Mouse (Mus musculus): ENCODE data around the gene Slc35e1. TPM values are rescaled to one million over a fixed set of nuclear protein-coding genes. Genes with fewer than 3 reads are reported as not detected.

Gene Slc35e1
- polyA plus RNA-seq, 1 experiment = 41.1 TPM

- H3K27ac ChIP-seq (ENCODE audit: insufficient read depth, low read length) = no peak overlapping the region
- TF ChIP-seq POLR2A (IDR thresholded peaks at IDR 0.05; ENCODE audit: borderline replicate concordance, insufficient read depth, low read length) = no peak
- TF ChIP-seq CTCF (IDR thresholded peaks at IDR 0.05; ENCODE audit: borderline replicate concordance, insufficient read depth, low read depth, low read length) = no peak
- 73% methylated on average over 19 of the region's 19 CpGs for WGBS
- DNase-seq = no peak
- no peaks in the 10 kb centered on the region for H3K27me3 ChIP-seq (ENCODE audit: control insufficient read depth, insufficient read depth, low read length)
- no peak overlapping the region for H3K4me3 ChIP-seq (replicated peaks; ENCODE audit: insufficient read depth, low read depth, low read length)
- peaks cover 57% of the 10 kb centered on the region for H3K4me1 ChIP-seq (ENCODE audit: control insufficient read depth, insufficient read depth, low read length)
Observed at GRCm38 (mm10) chr8:72496217-72496616, 3.8 kb upstream of the Slc35e1 start.

GRCm38 (mm10) chr8:72495411-72496111 lies 3.1 kb upstream of the Slc35e1 start:
- Histone ChIP-seq H3K4me3 (replicated peaks; ENCODE audit: insufficient read depth, low read depth, low read length) (no peak overlapping the region), H3K27me3 (ENCODE audit: control insufficient read depth, insufficient read depth, low read length) (no peaks in the 10 kb centered on the region), H3K27ac (ENCODE audit: insufficient read depth, low read length) (no peak overlapping the region), H3K4me1 (ENCODE audit: control insufficient read depth, insufficient read depth, low read length) (peaks cover 51% of the 10 kb centered on the region)
- TF ChIP-seq CTCF (IDR thresholded peaks at IDR 0.05; ENCODE audit: borderline replicate concordance, insufficient read depth, low read depth, low read length) (no peak), POLR2A (IDR thresholded peaks at IDR 0.05; ENCODE audit: borderline replicate concordance, insufficient read depth, low read length) (no peak)
- DNase-seq = peak in 1 of 2 experiments; percentile 40
- WGBS = 47% methylated on average over 23 of the region's 23 CpGs

DNA sequence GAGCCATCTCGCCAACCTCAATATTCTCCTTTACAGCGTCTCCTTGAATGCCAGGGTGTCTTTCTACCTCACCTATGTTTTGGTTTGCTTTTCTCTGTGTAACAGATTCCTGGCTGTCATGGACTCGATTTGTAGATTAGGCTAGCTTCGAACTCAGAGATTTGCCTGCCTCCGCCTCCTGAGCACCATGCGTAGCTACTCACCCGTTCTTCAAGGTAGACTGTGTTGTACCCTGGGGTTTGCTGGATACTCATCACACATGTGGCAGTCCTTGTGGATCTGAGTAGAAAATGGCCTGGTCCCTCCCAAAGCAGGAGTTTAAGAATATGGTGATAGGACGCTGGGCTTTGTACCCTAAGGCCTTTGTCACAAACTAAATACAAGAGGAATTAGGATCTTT lies 967 bp upstream of the Slc35e1 start:
- Histone ChIP-seq H3K27me3 (ENCODE audit: control insufficient read depth, insufficient read depth, low read length) (no peaks in the 10 kb centered on the region), H3K27ac (ENCODE audit: insufficient read depth, low read length) (no peak overlapping the region), H3K4me1 (ENCODE audit: control insufficient read depth, insufficient read depth, low read length) (peaks cover 36% of the 10 kb centered on the region), H3K4me3 (replicated peaks; ENCODE audit: insufficient read depth, low read depth, low read length) (peak overlapping the region; percentile 63)
- WGBS = 11% methylated on average over 8 of the region's 8 CpGs
- TF ChIP-seq CTCF (IDR thresholded peaks at IDR 0.05; ENCODE audit: borderline replicate concordance, insufficient read depth, low read depth, low read length) (no peak), POLR2A (IDR thresholded peaks at IDR 0.05; ENCODE audit: borderline replicate concordance, insufficient read depth, low read length) (no peak)
- DNase-seq = peak in 1 of 2 experiments; percentile 18

GRCm38 (mm10) chr8:72492622-72493081 lies 238 bp upstream of the Slc35e1 start:
- under 1% methylated on average over 56 of the region's 56 CpGs for WGBS
- H3K27me3 ChIP-seq (ENCODE audit: control insufficient read depth, insufficient read depth, low read length) = no peaks in the 10 kb centered on the region
- H3K4me3 ChIP-seq (replicated peaks; ENCODE audit: insufficient read depth, low read depth, low read length) = peak overlapping the region; percentile 63
- peaks cover 30% of the 10 kb centered on the region for H3K4me1 ChIP-seq (ENCODE audit: control insufficient read depth, insufficient read depth, low read length)
- H3K27ac ChIP-seq (ENCODE audit: insufficient read depth, low read length) = no peak overlapping the region
- peak; percentile 99 to 100 for DNase-seq
- TF ChIP-seq CTCF (IDR thresholded peaks at IDR 0.05; ENCODE audit: borderline replicate concordance, insufficient read depth, low read depth, low read length) (no peak), POLR2A (IDR thresholded peaks at IDR 0.05; ENCODE audit: borderline replicate concordance, insufficient read depth, low read length) (no peak)

DNA sequence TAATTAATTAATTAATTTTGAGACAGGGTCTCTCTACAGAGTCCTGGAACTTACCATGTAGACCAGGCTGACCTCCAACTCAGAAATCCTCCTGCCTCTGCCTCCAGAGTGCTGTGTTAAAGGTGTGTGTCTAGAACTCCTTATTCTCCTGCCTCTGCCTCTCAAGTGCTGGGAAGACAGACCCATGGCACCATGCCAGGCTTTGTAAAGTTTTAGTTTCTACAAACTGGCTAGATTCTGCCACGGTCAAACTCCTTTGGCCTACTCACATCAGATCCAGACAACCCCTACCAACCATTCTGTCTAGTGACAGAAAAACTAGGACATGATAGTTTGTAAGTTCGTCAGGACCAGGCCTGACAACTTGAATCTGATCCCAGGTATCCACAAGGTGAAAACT lies 1.4 kb downstream of the Slc35e1 start:
- no peaks in the 10 kb centered on the region for H3K27me3 ChIP-seq (ENCODE audit: control insufficient read depth, insufficient read depth, low read length)
- 59% methylated on average over 2 of the region's 2 CpGs for WGBS
- H3K4me1 ChIP-seq (ENCODE audit: control insufficient read depth, insufficient read depth, low read length) = peaks cover 19% of the 10 kb centered on the region
- no peak overlapping the region for H3K27ac ChIP-seq (ENCODE audit: insufficient read depth, low read length)
- no peak overlapping the region for H3K4me3 ChIP-seq (replicated peaks; ENCODE audit: insufficient read depth, low read depth, low read length)
- TF ChIP-seq CTCF (IDR thresholded peaks at IDR 0.05; ENCODE audit: borderline replicate concordance, insufficient read depth, low read depth, low read length) (no peak), POLR2A (IDR thresholded peaks at IDR 0.05; ENCODE audit: borderline replicate concordance, insufficient read depth, low read length) (no peak)
- peak in 1 of 2 experiments; percentile 25 for DNase-seq

DNA sequence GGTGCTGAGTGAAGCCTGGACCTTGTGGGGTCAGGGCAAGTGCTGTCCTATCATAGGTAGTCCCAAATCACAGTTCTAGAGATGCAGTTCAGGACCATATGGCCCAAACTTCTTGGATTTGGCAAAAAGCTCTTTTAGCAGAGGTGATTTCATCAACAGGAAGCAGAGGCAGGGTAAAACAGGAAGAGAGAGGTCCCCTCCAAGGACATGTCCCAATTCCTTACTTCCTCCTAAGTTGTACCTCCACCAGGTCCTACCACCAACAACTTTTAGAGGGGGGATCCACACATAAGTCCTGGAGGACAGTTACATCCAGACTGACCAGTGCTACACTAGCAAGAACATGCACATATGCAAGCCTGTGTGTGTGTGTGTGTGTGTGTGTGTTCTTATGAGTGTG lies 5.4 kb downstream of the Slc35e1 start:
- no peak for TF ChIP-seq POLR2A (IDR thresholded peaks at IDR 0.05; ENCODE audit: borderline replicate concordance, insufficient read depth, low read length)
- no peak for TF ChIP-seq CTCF (IDR thresholded peaks at IDR 0.05; ENCODE audit: borderline replicate concordance, insufficient read depth, low read depth, low read length)
- DNase-seq = no peak
- peaks cover 9% of the 10 kb centered on the region; the same call in 1 of the 2 replicates for H3K4me1 ChIP-seq (ENCODE audit: control insufficient read depth, insufficient read depth, low read length)
- H3K27ac ChIP-seq (ENCODE audit: insufficient read depth, low read length) = no peak overlapping the region
- H3K27me3 ChIP-seq (ENCODE audit: control insufficient read depth, insufficient read depth, low read length) = no peaks in the 10 kb centered on the region
- no peak overlapping the region for H3K4me3 ChIP-seq (replicated peaks; ENCODE audit: insufficient read depth, low read depth, low read length)

DNA sequence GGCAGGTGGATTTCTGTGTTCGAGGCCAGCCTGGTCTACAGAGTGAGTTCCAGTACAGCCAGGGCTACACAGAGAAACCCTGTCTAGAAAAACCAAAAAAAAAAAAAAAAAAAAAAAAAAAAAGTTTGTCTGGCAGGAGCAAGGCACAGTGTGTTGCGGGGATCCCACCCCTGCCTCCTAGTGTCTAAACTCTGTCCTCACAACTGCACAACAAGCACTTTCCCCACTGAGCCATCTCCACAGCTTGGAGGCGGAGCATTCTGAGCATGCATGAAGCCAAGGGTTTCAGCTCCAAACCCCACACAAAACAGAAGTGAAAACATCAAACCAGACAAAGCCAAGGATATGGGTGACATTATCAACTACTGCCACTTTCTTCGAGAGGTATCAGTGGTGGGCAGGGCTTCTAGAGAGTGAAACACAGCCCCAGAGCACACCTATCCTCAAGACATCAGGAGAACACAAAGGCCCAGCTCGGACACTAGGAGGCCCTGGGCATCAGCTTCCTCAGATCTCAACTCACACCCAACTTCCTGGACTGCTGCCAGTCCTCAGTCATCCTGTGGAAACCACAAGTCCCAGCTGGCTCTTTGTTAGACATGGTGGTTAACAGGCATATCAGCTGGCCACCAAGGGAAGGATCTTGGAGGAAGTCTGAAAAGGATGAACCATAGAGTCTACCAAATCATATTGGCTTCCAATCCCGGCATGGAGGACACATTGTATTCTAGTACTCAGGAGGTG lies 6.8 kb downstream of the Slc35e1 start:
- WGBS = 67% methylated on average over 6 of the region's 6 CpGs
- TF ChIP-seq POLR2A (IDR thresholded peaks at IDR 0.05; ENCODE audit: borderline replicate concordance, insufficient read depth, low read length) (no peak), CTCF (IDR thresholded peaks at IDR 0.05; ENCODE audit: borderline replicate concordance, insufficient read depth, low read depth, low read length) (no peak)
- Histone ChIP-seq H3K4me1 (ENCODE audit: control insufficient read depth, insufficient read depth, low read length) (peaks cover 5% of the 10 kb centered on the region; the same call in 1 of the 2 replicates), H3K27ac (ENCODE audit: insufficient read depth, low read length) (no peak overlapping the region), H3K27me3 (ENCODE audit: control insufficient read depth, insufficient read depth, low read length) (no peaks in the 10 kb centered on the region), H3K4me3 (replicated peaks; ENCODE audit: insufficient read depth, low read depth, low read length) (no peak overlapping the region)
- no peak for DNase-seq
